10 mouse cellular contexts compared by ENCODE assay signal in the genomic region with DNA sequence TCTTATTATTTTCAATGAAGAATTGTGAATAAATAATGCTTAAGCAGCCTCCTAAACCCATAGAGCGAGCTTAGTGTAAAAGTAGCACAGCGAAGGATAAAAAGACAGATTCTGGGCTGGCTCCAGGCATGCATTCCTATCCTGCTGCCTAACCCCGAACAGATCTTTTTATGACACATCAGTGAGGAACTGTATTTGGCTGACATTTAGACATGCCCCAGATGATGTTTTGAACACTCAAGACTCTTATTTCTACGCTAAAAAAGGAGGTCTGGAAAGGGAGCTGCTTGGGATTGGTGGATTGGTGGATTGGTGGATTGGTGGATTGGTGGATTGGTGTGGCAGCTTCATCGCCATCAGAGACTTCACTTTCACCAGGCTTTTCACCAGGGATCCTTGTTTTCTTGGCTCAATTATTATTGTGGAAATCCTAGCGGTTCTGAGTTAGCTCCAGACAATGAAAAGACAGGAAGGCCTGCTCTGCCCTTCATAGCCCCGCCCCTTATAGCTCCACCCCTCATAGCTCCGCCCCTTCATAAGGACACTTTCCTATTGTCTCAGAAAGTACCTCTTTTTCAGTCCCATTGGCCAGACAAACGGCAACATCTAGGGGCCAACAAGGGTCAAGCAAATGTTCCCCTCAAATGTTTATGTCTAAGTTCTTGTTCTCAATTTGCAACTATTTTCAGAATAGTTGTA. TPM values are rescaled to one million over a fixed set of nuclear protein-coding genes. Genes with fewer than 3 reads are reported as not detected.
A peak's percentile ranks its signal among the peaks of the same experiment; 100 is the strongest.
DNase-seq lines count a peak whose midpoint lies in the region; ATAC-seq and TF ChIP-seq lines count a peak whose summit lies in the region.
"Had no signal": no experiment of that assay in that cellular context is flagged by ENCODE, and none has a peak within 500 bp of the region (broad histone marks: within the 10 kb centered on the region; RNA-seq: fewer than 3 reads in every experiment).

No protein-coding gene starts in this region.

- ATAC-seq in monocyte, adult 5-6 weeks (replicated peaks; ENCODE audit: insufficient number of reproducible peaks, low FRiP score, low TSS enrichment, poor library complexity, severe bottlenecking): no peak

- TF ChIP-seq EP300 in heart, adult 2 months (IDR thresholded peaks at IDR 0.05; ENCODE audit: insufficient read depth, low read depth, low read length): no peak

- H3K36me3 ChIP-seq in heart, adult 2 months (ENCODE audit: control insufficient read depth, insufficient read depth, low read length): no peaks in the 10 kb centered on the region
- H3K36me3 ChIP-seq: hindbrain, embryonic 15.5 days; limb, embryonic 12.5 days had no signal

- H3K9ac ChIP-seq in heart, adult 2 months (ENCODE audit: low read depth, low read length): no peak overlapping the region
- H3K9ac ChIP-seq: hindbrain, embryonic 15.5 days; limb, embryonic 12.5 days had no signal

- H3K27me3 ChIP-seq in heart, adult 2 months (ENCODE audit: control insufficient read depth, insufficient read depth, low read length): no peaks in the 10 kb centered on the region
- H3K27me3 ChIP-seq: hindbrain, embryonic 15.5 days; limb, embryonic 12.5 days had no signal

- no peak for TF ChIP-seq CTCF in heart, adult 2 months (IDR thresholded peaks at IDR 0.05)

- WGBS in heart, adult 2 months: 35% methylated on average over 9 of the region's 9 CpGs

- peak overlapping the region; percentile 43 for H3K27ac ChIP-seq in heart, adult 2 months
- H3K27ac ChIP-seq: hindbrain, embryonic 15.5 days; limb, embryonic 12.5 days had no signal

- DNase-seq in urinary bladder, postnatal 14 days (ENCODE audit: low spot score): peak; percentile 39
- DNase-seq in urinary bladder, postnatal 4 days (ENCODE audit: low spot score in 2 of 2): no peak
- DNase-seq in heart, adult 2 months: peak; percentile 28 to 41
- peak; percentile 59 for DNase-seq in kidney, postnatal 10 days
- DNase-seq in layer of hippocampus, adult 8-10 months (ENCODE audit: low spot score in 2 of 2): no peak
- no peak for DNase-seq in layer of hippocampus, postnatal 25 days (ENCODE audit: extremely low spot score in 1 of 2, low spot score in 1 of 2)
- DNase-seq: right cerebral cortex, postnatal 4 days had no signal

- no peak for TF ChIP-seq POLR2A in heart, adult 2 months (IDR thresholded peaks at IDR 0.05; ENCODE audit: insufficient read depth, low read depth, low read length)

- no peak overlapping the region for H3K4me3 ChIP-seq in heart, adult 2 months
- H3K4me3 ChIP-seq: hindbrain, embryonic 15.5 days; limb, embryonic 12.5 days had no signal

- H3K4me1 ChIP-seq in heart, adult 2 months (ENCODE audit: control insufficient read depth, insufficient read depth, low read length): peaks cover 8% of the 10 kb centered on the region
- H3K4me1 ChIP-seq: hindbrain, embryonic 15.5 days had no signal

- no peaks in the 10 kb centered on the region for H3K79me2 ChIP-seq in heart, adult 2 months (replicated peaks; ENCODE audit: control insufficient read depth, insufficient read depth, low read length)

- intact Hi-C loops in heart, adult 2 months (cut with DNase I): no loop called here

RNA-seq across cellular contexts. Expression of a gene that starts 59.6 kb away (rescaled TPM):
- total RNA-seq in heart, adult 2 months (2021): 1 to 10 TPM; 2.0 to 2.3 TPM
- polyA plus RNA-seq in heart, adult 2 months (2012; rRNA removed): 0.84 and 1.3 TPM in 2 replicates
- 10 to 100 TPM; 30.9 to 40.3 (median 35.4) TPM for total RNA-seq in layer of hippocampus, adult 8-10 months (2022)
- 16.6 to 34.4 TPM (median 24.1 TPM) in 3 replicates for total RNA-seq in monocyte, adult 5-6 weeks (2017)
- total RNA-seq in layer of hippocampus, postnatal 25 days (2021): 10 to 100 TPM; 29.3 to 32.1 TPM

Comparison
In these comparisons a context has a peak if more than half of its experiments do, and no peak if none do; other contexts are left out.
1. DNase-seq: peak in urinary bladder, postnatal 14 days (single experiment), heart, adult 2 months (2 of 2) and kidney, postnatal 10 days (single experiment); none in urinary bladder, postnatal 4 days (0 of 2), layer of hippocampus, adult 8-10 months (0 of 2) and layer of hippocampus, postnatal 25 days (0 of 2).